Mouse (Mus musculus): ENCODE results near the gene Pik3r6.

GRCm38 (mm10) chr11:68544554-68544953 is 41.7 kb downstream of the Pik3r6 start:
- TF ChIP-seq CTCF (IDR thresholded peaks at IDR 0.05; ENCODE audit: borderline replicate concordance, insufficient read depth, low read length) (peak; percentile 78), POLR2A (IDR thresholded peaks at IDR 0.05; ENCODE audit: low read depth, low read length) (no peak)

Measured in embryonic fibroblast, embryonic 13.5 days (primary cell).